Mouse (Mus musculus) activated CD4-positive, CD25-positive, alpha-beta regulatory T cell, adult 4 months (primary cell): Measurements from ENCODE around the gene Prrt2. TPM values are rescaled to one million over a fixed set of nuclear protein-coding genes. Genes with fewer than 3 reads are reported as not detected.

Experiments
- ATAC-seq: one replicate; pipeline ENCODE4 v1.8.0; 2017
- polyA plus RNA-seq, 2 experiments: library from polyadenylated mRNA; unstranded; fragments of 100-300 nt; shearing (Covaris generic); gene quantifications; one replicate each; pipeline ENCODE4 v1.2.1; 2017

Prrt2 gene
- polyA plus RNA-seq = 1 to 10 TPM in 1 of 2 experiments, not detected in 1; 2.1 TPM

GRCm38 (mm10) chr7:127020901-127021562 is at the start of gene Prrt2, which contains the start of gene Gm42742:
Gene Prrt2, minus strand, starts transcription at chr7:127021211.
Gene Gm42742, minus strand, starts transcription at chr7:127021097.
- peak; percentile 24 for ATAC-seq

GRCm38 (mm10) chr7:127066317-127066716 is 45.3 kb upstream of the Prrt2 start:
- ATAC-seq = no peak

GRCm38 (mm10) chr7:127065538-127065937 is 44.5 kb upstream of the Prrt2 start:
- no peak for ATAC-seq

- ATAC-seq = no peak
Observed at GRCm38 (mm10) chr7:127055026-127055585, 34.1 kb upstream of the Prrt2 start.

- ATAC-seq = peak; percentile 80
Observed at GRCm38 (mm10) chr7:127041851-127042672, 21.1 kb upstream of the Prrt2 start, which contains the start of gene Kif22. Gene Kif22, minus strand, starts transcription at chr7:127042471.

GRCm38 (mm10) chr7:127031244-127031643 is 10.2 kb upstream of the Prrt2 start:
- peak; percentile 61 for ATAC-seq

GRCm38 (mm10) chr7:127030172-127030571 is 9.2 kb upstream of the Prrt2 start:
- ATAC-seq = no peak

GRCm38 (mm10) chr7:127027885-127028284 is 6.9 kb upstream of the Prrt2 start:
- no peak for ATAC-seq

- ATAC-seq = peak; percentile 64
Observed at GRCm38 (mm10) chr7:127026984-127027726, 6.1 kb upstream of the Prrt2 start, which contains the start of gene Maz. Gene Maz, minus strand, starts transcription at chr7:127027037.

GRCm38 (mm10) chr7:127026616-127026983 is 5.6 kb upstream of the Prrt2 start:
- ATAC-seq = no peak

GRCm38 (mm10) chr7:127026161-127026600 is 5.2 kb upstream of the Prrt2 start:
- ATAC-seq = peak; percentile 7

GRCm38 (mm10) chr7:127025556-127026160 is 4.6 kb upstream of the Prrt2 start:
- ATAC-seq = no peak

GRCm38 (mm10) chr7:127024755-127025555 is 3.9 kb upstream of the Prrt2 start:
- peak; percentile 19 for ATAC-seq

- peak; percentile 13 for ATAC-seq
Observed at GRCm38 (mm10) chr7:127023896-127024690, 3.1 kb upstream of the Prrt2 start.

GRCm38 (mm10) chr7:127023272-127023691 is 2.3 kb upstream of the Prrt2 start:
- no peak for ATAC-seq

- no peak for ATAC-seq
Observed at GRCm38 (mm10) chr7:127022528-127023271, 1.7 kb upstream of the Prrt2 start.

GRCm38 (mm10) chr7:127021563-127022527 is 834 bp upstream of the Prrt2 start:
- ATAC-seq = no peak

GRCm38 (mm10) chr7:127020491-127020890 is 520 bp downstream of the Prrt2 start:
- no peak for ATAC-seq
